Mouse (Mus musculus): Measurements from ENCODE around the gene Krt32. TPM values are rescaled to one million over a fixed set of nuclear protein-coding genes. Genes with fewer than 3 reads are reported as not detected.

Gene Krt32
- total RNA-seq (2023), result not detected

DNA sequence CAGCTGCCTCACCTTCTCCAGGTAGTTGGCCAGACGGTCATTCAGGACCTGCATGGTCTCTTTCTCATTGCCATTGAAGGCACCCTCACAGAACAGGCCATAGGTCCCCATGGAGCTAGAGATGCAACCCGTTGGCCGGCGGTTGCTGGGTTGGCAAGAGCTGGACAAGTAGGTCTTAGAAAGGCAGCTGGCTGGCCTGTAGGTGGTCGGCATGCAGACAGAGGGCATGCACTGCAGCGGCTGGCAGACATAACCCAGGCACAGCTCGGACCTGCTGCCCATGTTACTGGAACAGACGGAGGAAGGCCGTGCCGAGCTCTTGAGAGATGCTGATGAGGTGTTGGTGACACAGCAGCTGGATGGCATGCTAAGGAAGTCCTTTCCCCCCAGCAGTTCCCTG, at the start of gene Krt32:
Krt32 (minus strand) TSS at position 366 of the 400 bp plus-strand sequence.

DNA sequence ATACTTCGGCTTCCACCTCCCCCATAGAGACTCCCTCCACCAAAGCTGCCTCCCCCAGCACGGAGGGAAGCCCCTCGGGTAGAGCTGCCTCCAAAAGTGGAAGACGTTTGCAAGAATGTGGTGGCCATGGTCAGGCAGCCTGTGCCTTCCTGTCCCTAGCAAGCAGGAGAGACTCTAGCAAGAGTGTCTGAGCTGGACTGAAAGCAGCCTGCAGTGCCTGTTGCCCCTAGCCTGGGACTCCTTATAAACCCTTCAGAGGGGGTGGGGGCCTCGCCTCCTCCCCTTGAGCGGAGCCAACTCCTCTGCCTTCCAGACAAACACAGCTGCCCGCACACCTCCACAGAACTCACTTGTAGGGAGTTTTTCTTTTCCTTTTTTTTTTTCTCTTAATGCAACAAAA, 47.7 kb upstream of the Krt32 start, which contains the start of gene Krt15:
Krt15 (minus strand) TSS at position 198 of the 400 bp plus-strand sequence.

DNA sequence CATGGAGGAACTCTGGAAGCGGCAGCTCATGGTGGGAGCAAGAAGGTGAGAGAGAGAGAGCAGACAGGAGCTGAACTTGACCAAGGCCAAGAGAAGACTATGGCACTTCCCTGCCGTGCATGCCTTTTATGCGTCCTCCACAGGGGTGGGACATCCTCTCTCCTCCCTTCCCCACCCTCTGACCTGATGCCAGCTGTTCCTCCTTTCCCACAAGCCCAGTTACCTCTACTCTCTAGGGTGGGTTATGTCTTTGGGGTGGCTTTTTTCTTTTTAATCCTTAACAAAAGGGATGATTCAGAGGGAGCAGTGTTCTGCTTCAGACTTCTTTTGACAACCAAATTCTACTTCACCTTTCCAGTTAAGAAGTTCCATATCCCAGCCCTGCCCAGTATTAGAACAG, 33.4 kb upstream of the Krt32 start, which contains the start of gene Krt13:
Krt13 (minus strand) TSS at position 101 of the 400 bp plus-strand sequence.

DNA sequence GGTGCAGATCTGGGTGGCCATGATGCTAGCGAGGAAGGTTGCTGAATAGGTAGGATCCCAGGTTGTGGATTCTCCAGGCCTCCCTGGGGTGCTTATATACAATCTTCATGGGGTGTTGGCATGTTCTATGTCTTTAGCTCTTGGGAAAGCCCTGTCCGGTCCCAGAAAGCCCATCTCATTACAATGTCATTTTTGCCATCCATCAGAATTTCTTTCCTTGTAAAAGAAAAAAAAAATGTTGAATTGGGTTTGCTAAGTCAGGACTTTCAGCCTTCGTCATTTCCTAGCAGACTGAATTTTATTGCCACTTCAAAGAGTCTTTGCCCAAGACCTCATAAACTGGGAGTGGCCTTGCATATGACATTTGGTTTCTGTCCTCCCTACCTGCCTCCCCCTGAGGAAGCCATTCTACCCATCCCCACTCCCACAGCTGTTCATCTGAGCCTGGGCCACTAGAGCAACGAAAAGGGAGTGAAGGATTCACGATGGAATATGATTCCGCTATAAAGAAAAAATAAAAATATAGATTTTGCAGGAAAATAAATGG, 17.6 kb upstream of the Krt32 start, which contains the start of gene Krt36:
Krt36 (minus strand) TSS at position 51 of the 547 bp plus-strand sequence.

DNA sequence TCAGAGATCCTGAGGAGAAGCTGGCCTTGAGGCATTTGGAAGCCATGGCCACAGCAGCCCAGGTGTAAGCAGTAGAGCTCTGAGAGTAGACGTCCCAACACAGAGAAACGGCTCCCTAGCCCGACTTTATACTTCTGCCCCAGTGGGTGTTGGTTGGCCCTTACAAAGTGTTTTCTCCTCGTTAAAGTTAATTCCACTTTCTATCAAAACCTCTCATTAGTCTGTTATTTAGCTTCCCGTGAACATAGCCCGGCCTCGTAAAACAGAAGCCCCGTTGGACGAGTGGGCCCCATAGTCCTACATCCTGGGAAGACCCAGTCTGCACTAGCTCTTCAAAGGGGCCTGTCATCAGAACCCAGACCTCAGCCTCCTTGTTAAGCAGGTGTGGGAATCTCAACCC, 8.1 kb upstream of the Krt32 start, which contains the start of gene Krt35:
Krt35 (minus strand) TSS at position 101 of the 400 bp plus-strand sequence.

DNA sequence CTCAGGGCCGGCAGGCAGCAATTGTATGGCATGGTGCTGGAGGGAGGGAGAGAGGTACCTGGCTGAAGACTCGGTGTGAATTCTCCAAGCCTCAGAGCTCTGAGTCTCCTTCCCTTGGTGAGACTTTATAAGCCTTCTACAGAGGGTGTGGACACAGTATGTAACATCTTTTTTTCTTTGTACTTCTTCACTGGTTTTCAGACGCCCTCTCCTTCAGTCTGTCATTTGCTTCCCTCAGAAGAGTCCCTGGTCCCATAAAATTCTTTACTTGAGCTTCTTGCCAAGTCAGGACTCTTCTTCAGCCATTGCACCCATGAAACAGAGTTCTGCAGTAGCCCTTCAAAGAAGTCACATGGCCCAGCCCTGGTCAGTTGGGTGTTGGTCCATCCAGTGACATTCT, 37.6 kb downstream of the Krt32 start, which contains the start of gene Krt31:
Krt31 (minus strand) TSS at position 101 of the 400 bp plus-strand sequence.

DNA sequence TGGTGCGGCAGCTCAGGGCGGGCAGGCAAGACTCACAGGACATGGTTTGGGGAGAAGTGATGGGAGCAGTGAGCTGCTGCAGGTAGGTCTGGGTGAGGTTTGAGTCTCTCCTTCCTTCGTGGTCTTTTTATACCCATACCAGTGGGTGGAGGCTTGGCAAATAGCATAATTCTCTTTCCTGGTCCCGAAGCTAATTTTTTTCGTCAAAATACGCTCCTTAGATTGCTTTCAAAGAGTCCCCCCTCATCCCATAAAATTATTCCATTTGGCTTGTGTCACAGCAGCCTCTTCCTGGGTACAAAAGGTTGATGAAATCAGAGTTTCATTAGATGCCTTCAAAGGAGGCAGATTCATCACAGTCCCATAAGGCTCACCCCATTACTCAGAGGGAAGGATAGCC, 46.6 kb downstream of the Krt32 start, which contains the start of gene Krt34:
Krt34 (minus strand) TSS at position 101 of the 400 bp plus-strand sequence.

Other genes starting within 250 kb of the Krt32 start
- not detected for gene Krtap4-16, start 236.6 kb downstream of the Krt32 start, total RNA-seq (2023)
- not detected for gene Gm11568, start 230.3 kb downstream of the Krt32 start, total RNA-seq (2023)
- gene Gm11559, start 223.8 kb downstream of the Krt32 start, total RNA-seq (2023), result not detected
- gene Krtap9-1, start 214.8 kb downstream of the Krt32 start, total RNA-seq (2023), result not detected
- gene Gm11567, start 209.0 kb downstream of the Krt32 start, total RNA-seq (2023), result not detected
- gene Krtap31-1, start 180.3 kb downstream of the Krt32 start, total RNA-seq (2023), result not detected
- not detected for gene Gm11565, start 173.5 kb downstream of the Krt32 start, total RNA-seq (2023)
- gene Krtap31-2, start 151.9 kb downstream of the Krt32 start, total RNA-seq (2023), result not detected
- gene Krtap9-5, start 139.8 kb downstream of the Krt32 start, total RNA-seq (2023), result not detected
- gene Krtap29-1, start 109.2 kb downstream of the Krt32 start, total RNA-seq (2023), result not detected
- gene Krtap16-1, start 101.6 kb downstream of the Krt32 start, total RNA-seq (2023), result not detected
- gene Krtap17-1, start 94.2 kb downstream of the Krt32 start, total RNA-seq (2023), result not detected
- not detected for gene Krt33a, start 72.0 kb downstream of the Krt32 start, total RNA-seq (2023)
- not detected for gene Krt33b, start 58.4 kb downstream of the Krt32 start, total RNA-seq (2023)
- gene Krt34, start 46.7 kb downstream of the Krt32 start, total RNA-seq (2023), result not detected
- gene Krt31, start 37.7 kb downstream of the Krt32 start, total RNA-seq (2023), result not detected
- gene Krt35, start 8.0 kb upstream of the Krt32 start, total RNA-seq (2023), result not detected
- gene Krt36, start 17.4 kb upstream of the Krt32 start, total RNA-seq (2023), result not detected
- gene Krt13, start 33.3 kb upstream of the Krt32 start, total RNA-seq (2023), result not detected
- gene Krt15, start 47.7 kb upstream of the Krt32 start, total RNA-seq (2023), result not detected
- gene Krt19, start 60.4 kb upstream of the Krt32 start, total RNA-seq (2023), result 1 to 10 TPM in 1 of 2 experiments, under 1 TPM in 1; 0.55 to 1.7 TPM
- not detected for gene Krt9, start 105.0 kb upstream of the Krt32 start, total RNA-seq (2023)
- not detected for gene Krt14, start 119.3 kb upstream of the Krt32 start, total RNA-seq (2023)
- gene Krt16, start 160.7 kb upstream of the Krt32 start, total RNA-seq (2023), result not detected
- gene Krt17, start 172.8 kb upstream of the Krt32 start, total RNA-seq (2023), result not detected
- gene Krt42, start 181.6 kb upstream of the Krt32 start, total RNA-seq (2023), result not detected
- gene Eif1, start 231.7 kb upstream of the Krt32 start, total RNA-seq (2023), result 1,000 to 10,000 TPM; 1,552 to 1,553 TPM
- not detected for gene Gast, start 246.2 kb upstream of the Krt32 start, total RNA-seq (2023)